Mouse (Mus musculus) regulatory T cell (primary cell): ENCODE data around the gene Cryba4.

Experiments
- in situ Hi-C: fragments of 300-600 bp; cut with MboI, MseI; formaldehyde crosslinking; loops from one replicate; pipeline ENCODE4 v1.15.1; 2025; ENCODE audit warnings: high pct_unique_total_duplicates

Gene Cryba4

GRCm38 (mm10) chr5:112210104-112210503 is 42.2 kb downstream of the Cryba4 start:
- in situ Hi-C loops, result no loop called here

- in situ Hi-C loops, result no loop called here
These were observed 44.0 kb downstream of the Cryba4 start for GRCm38 (mm10) chr5:112208321-112208720.

GRCm38 (mm10) chr5:112206543-112207255 is 45.6 kb downstream of the Cryba4 start:
- in situ Hi-C loops, result no loop called here

GRCm38 (mm10) chr5:112199656-112200055 is 52.7 kb downstream of the Cryba4 start:
- in situ Hi-C loops, result no loop called here
